Mouse (Mus musculus) left cerebral cortex, postnatal 14 days (tissue): ENCODE results near the gene Tspan14. TPM values are rescaled to one million over a fixed set of nuclear protein-coding genes. Genes with fewer than 3 reads are reported as not detected.

ENCODE experiments used
- total RNA-seq, 2 experiments: library from RNA; stranded (reverse); gene quantifications; 2 replicates each; pipeline ENCODE4 v1.2.3; 2021

The Tspan14 gene
- total RNA-seq, 2 experiments from 2014 or later, result 57.8 to 70.3 TPM

Other genes with a start within 250 kb of the Tspan14 start
- gene Sh2d4b, start 73.5 kb downstream of the Tspan14 start, total RNA-seq, result 1 to 10 TPM; 2.4 to 3.7 TPM
- 100 to 1,000 TPM; 103 to 105 TPM for gene Fam213a, start 47.0 kb upstream of the Tspan14 start, total RNA-seq
- not detected for gene Dydc2, start 102.4 kb upstream of the Tspan14 start, total RNA-seq
- not detected for gene Dydc1, start 106.1 kb upstream of the Tspan14 start, total RNA-seq
- gene Mat1a, start 138.2 kb upstream of the Tspan14 start, total RNA-seq, result not detected
- gene Sftpa1, start 165.0 kb upstream of the Tspan14 start, total RNA-seq, result not detected
- not detected for gene Mbl1, start 184.7 kb upstream of the Tspan14 start, total RNA-seq
- not detected for gene Sftpd, start 218.3 kb upstream of the Tspan14 start, total RNA-seq